Mouse (Mus musculus): ENCODE measurements around the gene Celf6. TPM values are rescaled to one million over a fixed set of nuclear protein-coding genes. Genes with fewer than 3 reads are reported as not detected.

Celf6 gene
- polyA plus RNA-seq, 1 experiment from 2014 or later, result 0.39 TPM

DNA sequence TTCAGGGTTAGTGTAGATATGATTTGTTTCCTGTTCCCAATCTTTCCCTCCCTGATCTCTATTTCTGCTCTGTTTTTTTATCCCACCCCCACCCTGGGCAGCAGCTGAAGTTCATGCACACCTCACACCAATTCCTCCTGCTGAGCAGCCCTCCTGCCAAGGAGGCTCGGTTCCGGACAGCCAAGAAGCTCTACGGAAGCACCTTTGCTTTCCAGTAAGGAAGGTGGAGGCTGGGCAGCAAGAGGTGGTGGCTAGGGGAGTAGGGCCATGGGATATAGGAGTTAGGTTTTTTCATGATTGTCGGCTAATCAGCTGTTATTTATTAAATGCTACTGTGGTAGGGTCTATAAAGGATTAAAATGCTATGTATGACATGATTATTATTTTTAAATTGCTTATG lies 62.2 kb downstream of the Celf6 start:
- Histone ChIP-seq H3K4me1 (replicated peaks) (no peaks in the 10 kb centered on the region), H3K9ac (replicated peaks) (no peak overlapping the region), H3K27ac (no peak overlapping the region), H3K4me3 (replicated peaks) (no peak overlapping the region), H3K36me3 (peaks cover 84% of the 10 kb centered on the region), H3K4me2 (no peak overlapping the region), H3K27me3 (no peaks in the 10 kb centered on the region), H3K9me3 (no peaks in the 10 kb centered on the region)
- ATAC-seq (ENCODE audit: insufficient number of reproducible peaks, insufficient read depth, low FRiP score, low TSS enrichment, low read depth), result no peak
- 92% methylated on average over 4 of the region's 4 CpGs for WGBS

DNA sequence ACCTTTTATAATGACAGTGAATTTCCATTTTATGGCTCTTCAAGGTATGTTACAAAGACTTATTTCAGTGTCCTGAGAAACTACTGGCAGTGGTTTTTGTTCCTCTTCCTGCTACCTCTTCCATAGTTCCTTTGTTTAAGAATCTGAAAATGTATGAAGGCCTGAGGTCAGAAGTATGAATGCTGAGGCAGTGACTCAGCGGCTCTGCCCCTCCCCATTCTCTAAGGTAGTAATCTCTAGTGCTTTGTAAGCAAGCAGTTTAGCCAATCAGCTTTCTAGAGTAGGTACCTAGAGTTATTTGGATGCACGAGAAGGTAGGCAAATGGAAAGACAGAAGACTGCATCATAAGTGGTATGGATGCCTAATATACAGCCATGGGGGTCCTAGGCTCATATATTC lies 63.6 kb downstream of the Celf6 start:
- peaks cover 78% of the 10 kb centered on the region for H3K36me3 ChIP-seq
- WGBS, result 84% methylated on average over 2 of the region's 2 CpGs
- no peaks in the 10 kb centered on the region for H3K27me3 ChIP-seq

DNA sequence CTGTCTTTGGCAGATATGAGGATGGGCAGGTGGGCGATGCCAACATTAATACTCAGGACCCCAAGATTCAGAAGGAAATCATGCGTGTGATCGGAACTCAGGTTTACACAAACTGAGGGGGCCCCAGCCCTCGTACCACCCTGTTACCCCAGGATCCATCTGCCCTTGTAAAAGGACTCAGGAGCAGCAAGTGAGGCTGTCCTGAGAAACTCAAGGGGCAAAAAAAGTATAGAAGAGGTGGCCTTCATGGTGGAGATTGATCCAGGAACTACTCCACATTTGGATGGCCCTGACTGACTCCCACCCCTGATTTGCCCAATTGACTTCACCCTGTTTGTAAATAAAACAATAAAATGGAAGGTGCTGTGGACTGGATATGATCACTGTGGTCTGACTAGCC lies 72.2 kb downstream of the Celf6 start:
- Histone ChIP-seq H3K27me3 (no peaks in the 10 kb centered on the region), H3K9ac (replicated peaks) (no peak overlapping the region), H3K36me3 (peaks cover 59% of the 10 kb centered on the region), H3K9me3 (no peaks in the 10 kb centered on the region), H3K4me3 (replicated peaks) (no peak overlapping the region), H3K27ac (no peak overlapping the region), H3K4me1 (replicated peaks) (no peaks in the 10 kb centered on the region), H3K4me2 (no peak overlapping the region)
- WGBS, result 98% methylated on average over 4 of the region's 4 CpGs
- no peak for ATAC-seq (ENCODE audit: insufficient number of reproducible peaks, insufficient read depth, low FRiP score, low TSS enrichment, low read depth)

More for the DNA sequence above, 63.6 kb downstream of the Celf6 start:
- ATAC-seq (ENCODE audit: insufficient number of reproducible peaks, insufficient read depth, low FRiP score, low TSS enrichment, low read depth), result no peak
- Histone ChIP-seq H3K4me2 (no peak overlapping the region), H3K4me3 (replicated peaks) (no peak overlapping the region), H3K9me3 (no peaks in the 10 kb centered on the region), H3K9ac (replicated peaks) (no peak overlapping the region), H3K4me1 (replicated peaks) (no peaks in the 10 kb centered on the region), H3K27ac (no peak overlapping the region)

DNA sequence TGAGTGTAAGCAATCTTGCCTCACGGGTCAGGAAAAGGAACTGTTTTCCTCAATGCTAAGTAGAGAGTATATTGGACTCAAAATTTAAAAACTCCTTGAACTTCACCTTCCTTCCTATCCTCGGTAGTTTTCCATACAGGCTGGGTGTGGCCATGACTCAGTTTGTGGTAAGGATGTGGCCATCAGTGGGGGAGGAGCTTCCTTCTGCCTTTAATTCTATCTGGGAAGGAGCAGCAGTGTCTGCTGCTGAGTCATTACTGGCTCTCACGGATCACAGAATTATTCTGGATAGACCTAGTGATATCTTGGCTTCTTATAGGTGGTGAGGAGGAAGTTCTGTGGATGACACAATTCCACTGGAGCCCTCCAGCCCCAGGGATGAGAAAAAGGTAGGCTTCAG lies 75.7 kb downstream of the Celf6 start:
- H3K27ac ChIP-seq, result no peak overlapping the region
- H3K9ac ChIP-seq (replicated peaks), result no peak overlapping the region
- 26% methylated on average over 3 of the region's 3 CpGs for WGBS

DNA sequence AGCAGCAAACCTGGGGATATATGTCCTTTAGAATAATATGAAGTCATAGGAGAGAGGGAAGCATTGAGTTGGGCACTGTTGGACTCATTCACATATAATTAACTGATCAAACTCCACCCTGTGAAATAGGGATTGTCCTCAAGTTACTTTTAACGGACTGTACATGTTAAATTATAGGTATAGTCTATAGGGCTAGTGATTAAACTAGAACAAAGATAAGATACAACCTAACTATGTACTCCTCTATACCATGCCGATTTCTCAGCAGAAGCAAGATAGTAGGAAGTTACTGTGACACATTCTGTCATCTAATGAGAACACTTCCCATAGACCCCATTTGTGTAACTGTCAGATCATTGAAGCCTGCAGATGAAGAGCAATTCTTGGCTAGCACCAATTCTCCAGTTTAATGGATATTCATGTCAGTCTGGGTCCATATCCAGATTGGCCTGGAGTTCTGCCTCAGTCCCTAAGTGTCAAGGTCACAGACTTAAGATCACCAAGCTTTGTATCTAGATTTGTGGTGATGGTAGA lies 76.8 kb downstream of the Celf6 start:
- peaks cover 24% of the 10 kb centered on the region for H3K36me3 ChIP-seq
- no peak overlapping the region for H3K9ac ChIP-seq (replicated peaks)
- WGBS, result 90% methylated on average over 2 of the region's 2 CpGs
- peaks cover 15% of the 10 kb centered on the region for H3K4me1 ChIP-seq (replicated peaks)
- H3K27me3 ChIP-seq, result no peaks in the 10 kb centered on the region
- no peak overlapping the region for H3K4me3 ChIP-seq (replicated peaks)
- H3K27ac ChIP-seq, result no peak overlapping the region
- ATAC-seq (ENCODE audit: insufficient number of reproducible peaks, insufficient read depth, low FRiP score, low TSS enrichment, low read depth), result no peak
- H3K9me3 ChIP-seq, result no peaks in the 10 kb centered on the region
- no peak overlapping the region for H3K4me2 ChIP-seq

More for the DNA sequence above, 75.7 kb downstream of the Celf6 start:
- peaks cover 4% of the 10 kb centered on the region for H3K4me1 ChIP-seq (replicated peaks)
- ATAC-seq (ENCODE audit: insufficient number of reproducible peaks, insufficient read depth, low FRiP score, low TSS enrichment, low read depth), result no peak
- no peak overlapping the region for H3K4me2 ChIP-seq
- peaks cover 36% of the 10 kb centered on the region for H3K36me3 ChIP-seq
- H3K9me3 ChIP-seq, result no peaks in the 10 kb centered on the region
- H3K27me3 ChIP-seq, result no peaks in the 10 kb centered on the region
- no peak overlapping the region for H3K4me3 ChIP-seq (replicated peaks)

DNA sequence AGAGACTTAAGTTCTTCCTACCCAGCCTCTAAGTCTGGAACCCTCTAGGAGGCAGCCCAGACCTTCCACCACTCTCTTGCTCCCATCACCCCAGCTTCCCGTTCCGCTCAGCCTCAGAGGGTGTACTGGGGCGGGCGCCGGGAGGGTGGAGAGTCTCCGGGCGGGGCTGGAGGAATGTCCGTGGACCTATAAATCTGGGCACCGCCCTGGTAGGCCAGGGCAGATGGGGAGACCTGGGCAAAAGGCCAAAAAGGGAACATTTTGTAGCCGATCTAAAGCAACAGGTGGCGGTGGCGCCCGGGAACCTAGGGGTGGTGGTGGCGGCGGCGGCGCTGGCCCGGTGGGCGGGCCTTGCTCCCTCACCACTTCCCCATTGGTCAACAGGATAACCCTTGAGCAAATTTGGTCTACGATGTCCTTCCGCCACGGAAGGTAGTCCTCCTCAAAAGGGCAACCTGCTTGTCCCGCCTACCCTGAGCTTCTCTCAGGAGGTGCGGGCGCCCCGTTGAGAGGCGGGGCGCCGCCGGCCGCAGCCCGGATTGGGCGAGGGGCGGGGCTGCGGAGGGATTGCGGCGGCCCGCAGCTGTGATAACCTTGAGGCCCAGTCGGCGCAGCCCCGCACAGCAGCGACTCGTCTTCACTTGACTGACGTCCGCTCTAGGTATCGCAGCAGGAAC lies 78.4 kb downstream of the Celf6 start, which contains the start of gene Pkm:
TSS of gene Pkm (plus strand) at position 411 of the 677 bp plus-strand sequence.
- H3K9me3 ChIP-seq, result no peaks in the 10 kb centered on the region
- peaks cover 23% of the 10 kb centered on the region for H3K36me3 ChIP-seq
- peak within 1 kb of the TSS; percentile 97 for H3K27ac ChIP-seq
- under 1% methylated on average over 46 of the region's 46 CpGs for WGBS
- H3K27me3 ChIP-seq, result no peaks in the 10 kb centered on the region
- peak within 1 kb of the TSS; percentile 86 for H3K4me3 ChIP-seq (replicated peaks)
- peak within 1 kb of the TSS; percentile 88 for H3K9ac ChIP-seq (replicated peaks)
- H3K4me1 ChIP-seq (replicated peaks), result peaks cover 31% of the 10 kb centered on the region
- H3K4me2 ChIP-seq, result peak within 1 kb of the TSS; percentile 81
- peak; percentile 94 for ATAC-seq (ENCODE audit: insufficient number of reproducible peaks, insufficient read depth, low FRiP score, low TSS enrichment, low read depth)

Other genes starting within 250 kb of the Celf6 start
- gene Bbs4, start 224.4 kb upstream of the Celf6 start, polyA plus RNA-seq (2016; fragmentation: Nextera tagmentation; extraction: Ambion mirVana), result 17.2 TPM in 2 replicates
- 23.8 and 25.3 TPM in 2 replicates for gene Arih1, start 91.3 kb upstream of the Celf6 start, polyA plus RNA-seq (2016; fragmentation: Nextera tagmentation; extraction: Ambion mirVana)
- gene Hexa, start 38.4 kb upstream of the Celf6 start, polyA plus RNA-seq (2016; fragmentation: Nextera tagmentation; extraction: Ambion mirVana), result 49.7 and 53.0 TPM in 2 replicates
- 0.19 TPM in 1 of 2 replicates, not detected in the other for gene Tmem202, start 38.1 kb upstream of the Celf6 start, polyA plus RNA-seq (2016; fragmentation: Nextera tagmentation; extraction: Ambion mirVana)
- 29.7 and 31.1 TPM in 2 replicates for gene Parp6, start 39.4 kb downstream of the Celf6 start, polyA plus RNA-seq (2016; fragmentation: Nextera tagmentation; extraction: Ambion mirVana)
- gene Pkm, start 78.5 kb downstream of the Celf6 start, polyA plus RNA-seq (2016; fragmentation: Nextera tagmentation; extraction: Ambion mirVana), result 1,583 and 1,668 TPM in 2 replicates
- 0.24 and 0.88 TPM in 2 replicates for gene Gramd2, start 102.2 kb downstream of the Celf6 start, polyA plus RNA-seq (2016; fragmentation: Nextera tagmentation; extraction: Ambion mirVana)
- 11.0 and 14.2 TPM in 2 replicates for gene Senp8, start 172.8 kb downstream of the Celf6 start, polyA plus RNA-seq (2016; fragmentation: Nextera tagmentation; extraction: Ambion mirVana)
- gene Myo9a, start 173.0 kb downstream of the Celf6 start, polyA plus RNA-seq (2016; fragmentation: Nextera tagmentation; extraction: Ambion mirVana), result 15.6 and 16.6 TPM in 2 replicates

Data from limb, embryonic 12.5 days (tissue).